Mouse (Mus musculus): ENCODE data around the gene Bicral.

The Bicral gene

GRCm38 (mm10) chr17:46857903-46858748, at the start of gene Bicral:
Gene Bicral, minus strand, starts transcription at chr17:46858482.
- peak; percentile 79 for DNase-seq

GRCm38 (mm10) chr17:46903876-46904490, 45.7 kb upstream of the Bicral start:
- peak; percentile 62 for DNase-seq

GRCm38 (mm10) chr17:46900941-46901340, 42.7 kb upstream of the Bicral start:
- DNase-seq = no peak

- DNase-seq = no peak
These were observed 39.1 kb upstream of the Bicral start for GRCm38 (mm10) chr17:46897221-46897950.

DNA sequence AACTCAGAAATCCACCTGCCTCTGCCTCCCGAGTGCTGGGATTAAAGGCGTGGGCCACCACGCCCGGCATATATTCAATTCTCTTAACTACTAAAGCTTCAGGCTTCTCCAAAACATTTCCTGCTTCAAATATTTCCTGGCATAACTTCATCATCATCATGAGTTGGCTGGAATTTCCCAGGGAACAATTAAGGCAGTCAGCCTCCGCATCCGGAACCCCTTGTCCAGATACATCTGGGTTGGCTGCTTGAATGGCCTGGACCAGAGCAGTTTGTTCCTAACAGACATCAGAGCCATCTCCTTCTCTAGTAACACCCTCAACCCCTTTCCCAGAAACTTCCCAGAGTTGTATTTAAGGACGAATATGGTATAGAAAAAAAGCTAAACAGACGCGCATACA, 37.1 kb upstream of the Bicral start:
- DNase-seq = no peak

DNA sequence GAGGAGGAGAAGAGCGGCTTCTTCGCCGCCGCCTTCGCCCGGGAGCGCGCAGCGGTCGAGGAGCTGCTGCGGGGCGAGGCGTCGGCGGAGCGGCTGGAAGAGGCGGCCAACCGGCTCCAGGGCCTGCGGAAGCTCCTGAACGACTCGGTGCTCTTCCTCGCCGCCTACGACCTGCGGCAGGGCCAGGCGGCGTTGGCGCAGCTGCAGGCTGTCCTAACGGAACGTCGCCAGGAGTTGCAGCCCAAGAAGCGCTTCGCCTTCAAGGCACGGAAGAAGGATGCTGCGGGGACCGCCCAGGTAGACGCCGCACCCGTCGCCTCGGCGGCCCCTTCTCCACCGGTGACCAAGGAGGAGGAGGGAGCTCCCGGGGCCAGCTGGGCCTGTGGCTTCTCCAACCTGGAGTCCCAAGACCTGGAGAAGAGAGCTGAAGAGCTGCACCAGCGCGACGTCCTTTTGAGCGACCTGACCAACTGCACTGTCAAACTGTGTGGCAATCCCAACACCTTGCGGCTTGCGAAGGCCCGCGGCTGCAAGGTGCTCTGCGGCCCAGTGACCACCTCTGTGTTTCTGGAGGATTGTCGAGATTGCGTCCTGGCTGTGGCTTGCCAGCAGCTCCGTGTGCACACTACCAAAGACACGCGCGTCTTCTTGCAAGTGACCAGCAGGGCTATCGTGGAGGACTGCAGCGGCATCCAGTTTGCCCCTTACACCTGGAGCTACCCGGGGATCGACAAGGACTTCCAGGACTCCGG, 32.7 kb upstream of the Bicral start:
- peak; percentile 45 for DNase-seq

- peak; percentile 96 for DNase-seq
These were observed 32.0 kb upstream of the Bicral start, which contains the start of gene Tbcc for GRCm38 (mm10) chr17:46890116-46890815. Gene Tbcc, plus strand, starts transcription at chr17:46890684.

DNA sequence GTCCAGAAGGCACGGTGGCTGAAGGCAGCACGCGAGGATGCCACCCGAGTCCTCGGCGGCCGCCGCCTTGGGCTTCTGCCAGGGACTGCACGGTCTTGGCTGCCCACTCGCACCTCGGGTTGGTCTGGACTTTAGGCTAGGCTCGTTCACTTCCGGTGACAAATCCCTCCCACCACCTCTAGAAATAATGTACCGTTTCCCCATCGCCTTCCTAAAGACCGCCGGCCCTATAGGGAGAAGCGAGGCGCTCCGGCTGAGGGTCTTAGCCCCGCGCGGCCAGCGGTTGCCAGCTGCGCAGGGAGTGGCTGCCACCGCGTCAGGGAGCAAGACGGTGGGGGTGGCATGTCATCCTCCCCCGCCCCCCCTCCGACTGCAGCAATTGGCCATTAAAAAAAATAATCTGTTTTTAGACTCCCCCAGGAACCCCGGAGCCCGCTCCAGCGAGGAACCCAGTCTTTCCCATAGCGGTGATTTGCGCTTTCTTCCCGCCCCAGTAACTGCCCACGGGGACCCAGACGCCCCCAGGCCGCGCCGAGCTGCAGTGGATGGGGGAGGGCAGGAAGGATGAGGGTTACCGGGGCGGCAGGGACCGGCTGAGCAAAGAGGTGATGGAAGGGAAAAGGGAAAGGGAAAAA, 31.3 kb upstream of the Bicral start:
- peak; percentile 79 for DNase-seq

- DNase-seq = peak; percentile 16
These were observed 30.4 kb upstream of the Bicral start for GRCm38 (mm10) chr17:46888511-46889212.

GRCm38 (mm10) chr17:46885910-46886643, 27.8 kb upstream of the Bicral start:
- no peak for DNase-seq

- DNase-seq = no peak
These were observed 27.1 kb upstream of the Bicral start for GRCm38 (mm10) chr17:46885218-46885909.

DNA sequence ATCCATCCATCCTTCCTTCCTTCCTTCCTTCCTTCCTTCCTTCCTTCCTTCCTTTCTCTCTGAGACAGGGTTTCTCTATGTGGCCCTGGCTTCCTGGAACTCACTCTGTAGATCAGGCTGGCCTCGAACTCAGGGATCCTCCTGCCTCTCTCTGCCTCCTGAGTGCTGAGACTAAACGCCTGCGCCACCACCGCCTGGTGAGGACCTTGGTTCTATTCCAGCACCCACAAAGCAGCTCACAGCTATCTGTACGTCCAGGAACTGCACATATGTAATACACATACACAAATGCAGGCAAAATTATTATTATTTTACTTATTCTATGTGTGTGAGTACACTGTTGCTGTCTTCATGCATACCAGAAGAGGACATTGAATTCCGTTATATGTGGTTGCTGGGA, 26.5 kb upstream of the Bicral start:
- DNase-seq = no peak

DNA sequence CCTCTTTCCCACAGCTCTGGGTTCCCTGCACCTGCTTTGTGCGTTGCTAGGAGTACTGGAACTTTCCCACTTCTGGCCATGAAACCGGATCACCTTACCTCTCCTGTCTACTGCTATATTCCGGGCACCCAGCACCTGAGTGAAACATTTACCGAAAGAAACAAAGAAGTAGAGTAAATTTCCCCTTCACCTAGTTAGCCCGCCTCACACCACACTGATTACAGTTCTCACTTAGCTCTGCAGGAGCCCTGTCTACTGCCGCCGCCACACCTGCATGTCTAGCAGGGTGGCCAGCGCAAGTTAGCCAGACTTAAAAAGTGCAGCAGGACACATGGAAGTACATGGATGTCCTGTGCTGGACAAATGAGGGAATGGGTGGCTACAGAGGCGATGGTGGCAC, 24.8 kb upstream of the Bicral start:
- no peak for DNase-seq

GRCm38 (mm10) chr17:46881728-46882127, 23.4 kb upstream of the Bicral start:
- no peak for DNase-seq

GRCm38 (mm10) chr17:46880322-46880721, 22.0 kb upstream of the Bicral start:
- no peak for DNase-seq

DNA sequence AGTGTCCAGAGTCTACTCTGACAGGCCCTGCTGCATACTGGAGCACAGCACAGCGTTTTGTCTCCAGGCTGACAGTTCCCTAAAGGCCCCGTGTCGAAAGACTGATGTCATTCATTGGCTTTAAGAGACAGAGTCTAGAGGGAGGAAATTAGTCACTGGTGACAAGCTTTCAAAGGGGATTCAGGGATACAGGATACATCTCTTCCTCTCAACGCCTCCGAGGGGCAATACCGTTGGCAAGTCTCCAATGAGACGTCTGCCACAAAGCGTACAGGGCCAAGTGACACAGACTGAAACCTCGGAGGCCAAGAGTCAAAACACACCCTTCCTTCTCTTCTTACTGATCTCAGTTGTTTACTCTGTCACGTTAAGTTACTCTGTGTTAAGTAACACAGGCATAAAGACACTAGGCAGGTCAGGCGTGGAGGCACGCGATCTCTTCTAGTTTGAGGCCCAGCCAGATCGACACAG, 21.6 kb upstream of the Bicral start:
- no peak for DNase-seq

GRCm38 (mm10) chr17:46877061-46877460, 18.8 kb upstream of the Bicral start:
- DNase-seq = no peak

DNA sequence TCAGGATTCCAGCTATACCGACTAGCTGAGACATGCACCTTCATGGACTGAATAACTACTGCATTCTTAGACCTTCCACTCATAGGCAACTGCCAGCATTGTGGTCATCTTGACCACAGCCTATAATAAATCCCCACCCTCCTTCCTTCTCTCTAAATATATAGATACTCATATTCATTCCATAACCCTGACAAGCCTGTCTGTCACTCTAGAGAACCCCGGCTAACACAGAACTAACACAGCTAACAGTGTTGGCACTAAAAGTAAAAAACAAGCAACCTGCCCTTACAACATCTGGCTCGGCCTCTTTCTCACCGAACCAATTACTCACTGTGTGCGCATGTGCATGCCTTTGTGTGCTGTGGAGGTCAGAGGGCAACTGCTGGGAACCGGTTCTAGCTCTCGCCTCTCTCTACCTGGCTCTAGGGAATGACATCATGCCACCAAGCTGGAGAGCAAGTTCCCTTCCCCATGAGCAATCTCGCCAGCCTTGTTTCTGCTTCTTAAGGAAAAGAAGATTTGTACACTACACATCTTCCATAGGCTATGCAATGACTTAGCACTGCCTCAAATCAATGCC, 18.2 kb upstream of the Bicral start:
- DNase-seq = no peak

DNA sequence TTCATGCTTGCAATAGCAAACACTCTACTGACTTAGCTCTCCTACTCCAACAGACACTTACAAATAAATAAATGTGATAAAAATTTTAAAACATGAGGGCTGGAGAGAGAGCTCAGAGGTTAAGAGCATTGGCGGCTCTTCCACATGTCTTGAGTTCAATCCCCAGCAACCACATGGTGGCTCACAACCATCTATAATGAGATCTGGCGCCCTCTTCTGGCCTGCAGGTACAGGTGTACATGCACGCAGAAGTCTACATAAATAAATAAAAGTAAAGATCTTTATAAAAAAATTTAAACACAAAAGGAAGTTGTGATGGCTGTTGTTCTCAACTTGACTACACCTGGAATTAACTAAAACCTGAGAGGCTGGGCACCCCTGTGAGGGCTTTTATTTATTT, 17.3 kb upstream of the Bicral start:
- DNase-seq = no peak

All from right cerebral cortex, postnatal 4 days (tissue).